Mouse (Mus musculus): ENCODE results near the gene Ptprr.

DNA sequence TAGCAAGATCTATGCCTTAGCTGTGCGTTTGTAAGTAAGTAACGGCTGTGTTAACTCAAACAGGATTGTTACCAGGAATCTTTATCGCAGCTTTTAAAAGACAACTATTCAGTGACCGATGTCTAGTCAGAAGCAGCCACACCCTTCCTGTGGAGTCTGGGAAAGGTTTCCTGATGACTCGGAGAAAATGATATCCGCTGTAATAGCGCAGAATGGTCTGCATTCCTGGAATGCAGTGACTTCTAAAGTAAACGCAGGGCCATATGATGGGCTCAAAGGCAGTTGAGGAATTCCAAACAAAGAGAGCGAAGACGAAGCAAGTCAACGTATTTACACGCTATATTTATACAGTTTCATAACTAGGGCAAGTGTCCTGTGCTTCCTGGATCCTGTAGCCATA, 279.8 kb downstream of the Ptprr start:
- no peak for TF ChIP-seq POLR2A (IDR thresholded peaks at IDR 0.05; ENCODE audit: extremely low read depth, insufficient read depth, low read length)
- no peak for TF ChIP-seq CTCF (IDR thresholded peaks at IDR 0.05; ENCODE audit: low read depth, low read length)
